Mouse (Mus musculus) stomach, postnatal 0 days (tissue): ENCODE data around the gene Med24. TPM values are rescaled to one million over a fixed set of nuclear protein-coding genes. Genes with fewer than 3 reads are reported as not detected.

Source experiments
- ATAC-seq: fragments of 200-750 bp; cut with Nextera tagmentation; 2 replicates; pipeline ENCODE4 v1.8.0; 2017; ENCODE audit not compliant: low FRiP score, low TSS enrichment
- DNase-seq: peaks from one replicate; pipeline ENCODE4 v3.0.0-alpha.2; 2016; ENCODE audit warnings: low spot score
- H3K27ac ChIP-seq: fragments of 300-500 bp; sonication (generic); replicated peaks from 2 replicates; pipeline ENCODE4 v1.5.1; 2014; ENCODE audit warnings: mild to moderate bottlenecking, control low read depth
- H3K27me3 ChIP-seq: fragments of 300-500 bp; sonication (generic); 2 replicates; pipeline ENCODE4 v1.6.1; 2014; ENCODE audit warnings: low read length; ENCODE audit not compliant: control insufficient read depth, insufficient read depth
- H3K36me3 ChIP-seq: fragments of 300-500 bp; sonication (generic); 2 replicates; pipeline ENCODE4 v1.6.1; 2014; ENCODE audit warnings: low read length, mixed read lengths; ENCODE audit not compliant: control insufficient read depth, insufficient read depth
- H3K4me1 ChIP-seq: fragments of 300-500 bp; sonication (generic); replicated peaks from 2 replicates; pipeline ENCODE4 v1.6.1; 2014; ENCODE audit warnings: antibody characterized with exemption; ENCODE audit not compliant: control insufficient read depth, insufficient read depth
- H3K4me2 ChIP-seq: fragments of 300-500 bp; sonication (generic); replicated peaks from 2 replicates; pipeline ENCODE4 v1.6.1; 2014; ENCODE audit warnings: low read depth, mild to moderate bottlenecking, control low read depth, moderate library complexity
- H3K4me3 ChIP-seq: fragments of 300-500 bp; sonication (generic); 2 replicates; pipeline ENCODE4 v1.5.1; 2014; ENCODE audit warnings: low read depth, low read length, control low read depth
- H3K9ac ChIP-seq: fragments of 300-500 bp; sonication (generic); 2 replicates; pipeline ENCODE4 v1.6.1; 2014; ENCODE audit warnings: mild to moderate bottlenecking, low read length, control low read depth, mixed read lengths
- H3K9me3 ChIP-seq: fragments of 300-500 bp; sonication (generic); 2 replicates; pipeline ENCODE4 v1.6.1; 2016; ENCODE audit warnings: low read length; ENCODE audit not compliant: control insufficient read depth
- CTCF ChIP-seq: IDR thresholded peaks from 2 replicates; pipeline ENCODE4 v1.5.1; 2016; ENCODE audit warnings: antibody characterized with exemption, low read depth, mild to moderate bottlenecking, moderate library complexity
- EP300 ChIP-seq: optimal IDR thresholded peaks from 2 replicates; pipeline ENCODE3; 2016; ENCODE audit warnings: antibody characterized with exemption
- WGBS: fragments of 180-500 bp; shearing (Covaris S2); extraction: QIAGEN DNeasy Blood & Tissue Kit; methylation state at CpG from one replicate; pipeline ENCODE4 v1.1.7; 2014; 5-methylcytosine and 5-hydroxymethylcytosine counted together
- polyA plus RNA-seq: library from polyadenylated mRNA; unstranded; fragments of >200 nt; fragmentation: Nextera tagmentation; extraction: Ambion mirVana; gene quantifications from 2 replicates; pipeline ENCODE4 v1.2.1, GENCODE M21; 2015

Gene Med24
- polyA plus RNA-seq, 1 experiment from 2014 or later, result 16.5 TPM

GRCm38 (mm10) chr11:98672482-98672881 lies 56.8 kb downstream of the Med24 start:
- ATAC-seq, result no peak
- no peak for DNase-seq
- no peak for TF ChIP-seq EP300
- no peak for TF ChIP-seq CTCF
- H3K9ac ChIP-seq, result no peak overlapping the region
- no peaks in the 10 kb centered on the region for H3K36me3 ChIP-seq
- no peak overlapping the region for H3K4me3 ChIP-seq
- no peaks in the 10 kb centered on the region for H3K9me3 ChIP-seq
- no peaks in the 10 kb centered on the region for H3K4me1 ChIP-seq
- H3K27me3 ChIP-seq, result no peaks in the 10 kb centered on the region
- H3K4me2 ChIP-seq, result no peak overlapping the region
- 0 out of 2 replicates have a peak overlapping the region, but pooled peaks have one; percentile 4 for H3K27ac ChIP-seq
- 69% methylated on average over 5 of the region's 5 CpGs for WGBS

- no peaks in the 10 kb centered on the region for H3K36me3 ChIP-seq
- no peak for ATAC-seq
- TF ChIP-seq EP300 (no peak), CTCF (no peak)
- no peak overlapping the region for H3K4me3 ChIP-seq
- H3K27ac ChIP-seq, result no peak overlapping the region
- H3K4me2 ChIP-seq, result no peak overlapping the region
- no peaks in the 10 kb centered on the region for H3K9me3 ChIP-seq
- H3K9ac ChIP-seq, result no peak overlapping the region
- no peaks in the 10 kb centered on the region for H3K4me1 ChIP-seq
- no peaks in the 10 kb centered on the region for H3K27me3 ChIP-seq
- 31% methylated on average over 5 of the region's 5 CpGs for WGBS
- no peak for DNase-seq
These were observed 57.4 kb downstream of the Med24 start for GRCm38 (mm10) chr11:98671857-98672256.

- Histone ChIP-seq H3K4me1 (no peaks in the 10 kb centered on the region), H3K4me2 (no peak overlapping the region), H3K9me3 (no peaks in the 10 kb centered on the region), H3K9ac (no peak overlapping the region), H3K36me3 (no peaks in the 10 kb centered on the region), H3K4me3 (no peak overlapping the region), H3K27me3 (no peaks in the 10 kb centered on the region), H3K27ac (no peak overlapping the region)
- DNase-seq (no peak), ATAC-seq (no peak)
- 40% methylated on average over 3 of the region's 3 CpGs for WGBS
- TF ChIP-seq CTCF, result no peak
- TF ChIP-seq EP300, result no peak
These were observed 57.9 kb downstream of the Med24 start for GRCm38 (mm10) chr11:98671284-98671815.

GRCm38 (mm10) chr11:98668984-98669383 lies 60.3 kb downstream of the Med24 start:
- 43% methylated on average over 2 of the region's 2 CpGs for WGBS
- DNase-seq (no peak), ATAC-seq (no peak)
- Histone ChIP-seq H3K4me1 (no peaks in the 10 kb centered on the region), H3K4me2 (no peak overlapping the region), H3K9me3 (no peaks in the 10 kb centered on the region), H3K4me3 (no peak overlapping the region), H3K27ac (no peak overlapping the region), H3K36me3 (no peaks in the 10 kb centered on the region), H3K27me3 (no peaks in the 10 kb centered on the region), H3K9ac (no peak overlapping the region)
- TF ChIP-seq EP300 (no peak), CTCF (no peak)

GRCm38 (mm10) chr11:98664091-98664490 lies 65.1 kb downstream of the Med24 start, which contains the start of gene Gsdma:
Gene Gsdma, plus strand, starts transcription at chr11:98664351.
- H3K4me2 ChIP-seq, result no peak within 1 kb of the TSS
- no peak within 1 kb of the TSS; the same call in 1 of the 2 replicates for H3K27ac ChIP-seq

GRCm38 (mm10) chr11:98660517-98660916 lies 68.7 kb downstream of the Med24 start:
- TF ChIP-seq CTCF (peak; percentile 90), EP300 (no peak)
- peak; percentile 67 for ATAC-seq
- Histone ChIP-seq H3K4me1 (no peaks in the 10 kb centered on the region), H3K9ac (no peak overlapping the region), H3K27me3 (no peaks in the 10 kb centered on the region), H3K4me3 (no peak overlapping the region), H3K4me2 (no peak overlapping the region), H3K36me3 (no peaks in the 10 kb centered on the region), H3K27ac (no peak overlapping the region), H3K9me3 (no peaks in the 10 kb centered on the region)
- DNase-seq, result peak; percentile 49
- WGBS, result 8% methylated on average over 6 of the region's 6 CpGs

More at GRCm38 (mm10) chr11:98664091-98664490, 65.1 kb downstream of the Med24 start, which contains the start of gene Gsdma:
- DNase-seq (no peak), ATAC-seq (peak; percentile 41; the same call in 1 of the 2 replicates)
- no peaks in the 10 kb centered on the region for H3K27me3 ChIP-seq
- H3K4me1 ChIP-seq, result no peaks in the 10 kb centered on the region
- WGBS, result 11% methylated on average over 4 of the region's 4 CpGs
- H3K36me3 ChIP-seq, result no peaks in the 10 kb centered on the region
- H3K9ac ChIP-seq, result no peak within 1 kb of the TSS
- H3K4me3 ChIP-seq, result no peak within 1 kb of the TSS
- H3K9me3 ChIP-seq, result no peaks in the 10 kb centered on the region
- TF ChIP-seq CTCF (no peak), EP300 (no peak)
